Mouse (Mus musculus): ENCODE results near the gene Elmod2.
A peak's percentile ranks its signal among the peaks of the same experiment; 100 is the strongest.
"Not testable (repeated sequence)": the region's sequence is repeated elsewhere in the genome, so short reads cannot be mapped to it uniquely, and the experiment has no call there.

Gene Elmod2

DNA sequence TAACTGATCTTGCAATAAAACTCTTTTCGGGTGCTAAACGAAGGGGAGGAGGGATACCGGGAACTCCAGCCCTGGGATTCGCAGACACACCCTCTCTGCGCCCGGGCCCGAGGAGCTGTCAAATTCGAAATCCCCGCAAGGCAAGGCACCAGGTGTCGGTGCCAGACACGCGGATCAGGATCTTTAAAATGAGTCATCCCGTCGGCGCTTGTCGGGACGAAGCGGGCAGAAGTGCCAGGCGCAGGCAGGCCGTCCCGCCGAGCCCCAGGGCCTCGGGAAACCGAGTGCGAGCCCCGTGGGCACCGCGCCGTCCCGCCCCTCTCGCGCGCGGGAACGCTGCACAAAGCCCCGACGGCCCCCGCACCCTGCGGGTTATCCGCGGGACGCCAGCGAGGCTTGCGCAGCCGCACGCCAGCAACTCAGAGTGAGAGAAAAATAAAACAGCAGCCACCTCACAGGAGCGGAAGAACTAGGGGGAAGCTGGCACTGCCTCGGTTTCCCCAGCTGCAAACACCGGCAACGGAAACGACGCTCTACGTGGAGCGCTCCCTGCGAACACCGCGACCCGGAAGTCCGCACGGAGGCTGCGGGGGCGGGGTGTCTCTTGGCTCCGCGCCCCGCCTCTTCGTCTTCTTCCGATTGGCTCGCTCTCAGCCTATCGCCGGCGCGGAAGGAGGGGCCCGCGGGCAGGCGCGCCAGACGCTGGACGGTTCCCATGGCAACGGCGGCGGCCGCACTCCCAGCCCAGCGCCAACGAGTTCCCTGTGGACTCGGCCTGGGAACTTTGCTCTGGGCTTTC is at the start of gene Elmod2:
Gene Elmod2, minus strand, starts transcription at position 588 of the 799 bp plus-strand sequence.
- peak; percentile 94 for DNase-seq (ENCODE audit: low read depth, low spot score)

- DNase-seq (ENCODE audit: low read depth, low spot score), result no peak
These were observed 48.7 kb upstream of the Elmod2 start for GRCm38 (mm10) chr8:83381016-83381415.

GRCm38 (mm10) chr8:83380141-83380540 is 47.9 kb upstream of the Elmod2 start:
- DNase-seq (ENCODE audit: low read depth, low spot score), result no peak

DNA sequence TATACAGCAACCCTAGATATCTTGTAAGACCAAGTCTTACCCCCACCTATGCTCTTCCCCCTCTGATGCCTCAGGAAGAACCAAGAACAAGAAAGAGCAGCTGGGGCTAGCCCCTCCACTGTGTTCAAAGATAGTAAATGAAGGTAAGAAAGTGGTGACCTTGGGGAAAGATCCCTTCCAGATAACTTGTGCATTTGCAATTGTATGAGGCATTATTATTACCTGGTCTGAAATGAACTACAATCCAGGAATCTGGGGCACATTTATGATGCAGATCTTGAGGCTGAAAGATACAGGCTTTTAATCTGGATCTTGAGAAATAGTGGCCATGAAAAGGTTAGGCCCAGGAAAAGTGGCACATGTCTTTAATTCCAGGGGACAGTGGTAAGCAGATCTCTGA is 44.9 kb upstream of the Elmod2 start:
- DNase-seq (ENCODE audit: low read depth, low spot score), result no peak

GRCm38 (mm10) chr8:83363156-83363769 is 31.0 kb upstream of the Elmod2 start:
- no peak for DNase-seq (ENCODE audit: low read depth, low spot score)

DNA sequence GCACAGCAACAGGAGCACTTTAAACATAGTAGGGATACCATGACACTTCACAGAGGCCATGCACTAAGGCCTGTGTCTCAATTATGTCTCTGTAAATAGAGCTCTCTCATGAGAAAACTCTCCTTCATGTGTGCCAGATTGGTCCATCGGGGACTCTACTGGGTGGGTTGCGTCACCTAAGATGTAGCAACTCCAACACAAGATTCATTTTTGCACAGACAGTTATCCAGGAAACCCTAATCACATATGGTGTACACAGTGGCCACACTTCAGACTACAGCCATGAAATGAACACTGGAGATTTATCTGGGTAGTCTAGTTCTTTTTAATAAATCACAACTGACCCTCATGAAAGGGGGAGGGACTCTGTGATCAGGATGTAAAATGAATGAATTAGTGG is 19.0 kb upstream of the Elmod2 start:
- no peak for DNase-seq (ENCODE audit: low read depth, low spot score)

DNA sequence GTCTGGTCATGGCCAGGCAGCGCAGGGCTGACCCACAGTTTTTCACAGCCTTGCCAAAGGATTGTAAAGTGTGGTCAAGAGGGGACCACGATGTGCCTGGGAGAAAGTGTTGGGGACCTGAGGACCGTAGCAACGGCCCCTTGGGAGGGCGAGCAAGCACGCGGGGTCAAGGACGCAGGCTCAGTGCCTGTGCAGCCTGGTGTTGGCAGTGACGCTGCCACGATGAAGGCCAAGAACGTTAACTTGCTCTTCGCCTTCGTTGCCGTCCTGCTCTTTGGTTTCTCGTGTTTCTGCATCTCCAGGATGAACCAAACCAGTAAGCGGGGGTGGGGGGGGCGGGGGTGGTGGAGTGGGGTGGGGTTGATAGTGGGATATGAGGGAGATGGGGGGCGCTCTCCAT is 16.0 kb upstream of the Elmod2 start, which contains the start of gene Mgat4d:
Gene Mgat4d, plus strand, starts transcription at position 209 of the 400 bp plus-strand sequence.
- no peak for DNase-seq (ENCODE audit: low read depth, low spot score)

DNA sequence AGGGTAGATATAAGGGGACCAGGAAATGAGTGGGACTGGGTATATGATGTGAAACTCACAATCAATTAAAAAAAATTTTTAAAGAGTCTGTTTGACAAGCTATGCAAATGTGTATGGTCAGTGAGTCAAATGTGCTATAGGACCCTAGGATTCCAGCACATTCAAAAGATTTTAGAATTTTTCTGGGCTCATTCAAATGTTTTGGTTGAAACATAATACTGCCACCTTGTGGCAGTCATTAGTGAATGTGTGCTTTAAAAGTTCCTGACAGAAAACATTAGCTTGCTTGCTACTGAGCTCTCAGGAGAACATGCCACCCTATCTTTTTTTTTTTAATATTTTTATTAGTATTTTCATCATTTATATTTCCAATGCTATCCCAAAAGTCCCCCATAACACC is 10.4 kb upstream of the Elmod2 start:
- no peak for DNase-seq (ENCODE audit: low read depth, low spot score)

DNA sequence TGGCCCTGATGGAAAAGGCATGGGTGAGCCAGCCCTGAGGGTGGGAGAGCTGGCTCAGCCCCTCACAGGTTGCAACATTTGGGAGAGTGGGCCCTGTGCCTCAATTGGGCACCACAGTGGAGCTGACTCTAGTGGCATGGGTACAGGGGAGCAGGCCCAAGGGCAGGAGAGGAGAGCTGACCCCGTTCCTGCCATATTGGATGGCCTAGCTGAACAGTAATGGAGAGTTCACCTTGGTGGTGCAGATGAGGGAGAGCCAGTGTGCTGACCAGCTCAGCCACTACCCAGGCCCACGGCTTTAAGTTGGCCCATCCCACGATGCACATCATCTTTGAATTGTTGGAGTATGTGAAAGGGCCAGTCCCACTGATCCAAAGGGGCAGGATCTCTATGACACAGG is 9.8 kb upstream of the Elmod2 start:
- no peak for DNase-seq (ENCODE audit: low read depth, low spot score)

GRCm38 (mm10) chr8:83332864-83333263 is 578 bp upstream of the Elmod2 start:
- DNase-seq (ENCODE audit: low read depth, low spot score), result no peak

GRCm38 (mm10) chr8:83331567-83331898 is 753 bp downstream of the Elmod2 start:
- DNase-seq (ENCODE audit: low read depth, low spot score), result no peak

- no peak for DNase-seq (ENCODE audit: low read depth, low spot score)
These were observed 4.4 kb downstream of the Elmod2 start for GRCm38 (mm10) chr8:83327889-83328288.

- no peak for DNase-seq (ENCODE audit: low read depth, low spot score)
These were observed 9.2 kb downstream of the Elmod2 start for GRCm38 (mm10) chr8:83323056-83323455.

GRCm38 (mm10) chr8:83322374-83322773 is 9.9 kb downstream of the Elmod2 start:
- no peak for DNase-seq (ENCODE audit: low read depth, low spot score)

DNA sequence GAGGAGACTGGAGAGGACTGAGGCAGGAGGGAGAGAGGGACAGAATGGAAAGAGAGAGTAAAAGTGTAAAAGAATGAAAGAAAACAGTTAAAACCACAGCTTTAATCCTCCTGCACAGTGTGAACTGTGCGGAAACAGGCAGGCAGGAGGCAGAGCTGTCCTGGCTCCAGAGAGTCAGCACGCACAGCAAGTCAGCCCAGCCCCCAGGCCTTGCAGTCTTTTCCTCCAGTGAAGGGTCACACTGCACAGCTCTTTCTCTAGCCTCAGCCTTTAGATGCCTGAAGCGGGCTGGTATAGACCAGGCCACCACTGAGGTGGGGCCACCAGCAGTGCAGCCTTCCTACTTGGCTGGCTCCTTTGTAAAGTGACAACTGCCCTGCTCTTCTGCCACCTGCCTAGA is 11.7 kb downstream of the Elmod2 start:
- DNase-seq (ENCODE audit: low read depth, low spot score), result no peak

- no peak for DNase-seq (ENCODE audit: low read depth, low spot score)
These were observed 16.6 kb downstream of the Elmod2 start for GRCm38 (mm10) chr8:83315691-83316090.

- not testable (repeated sequence) for DNase-seq (ENCODE audit: low read depth, low spot score)
These were observed 17.2 kb downstream of the Elmod2 start for GRCm38 (mm10) chr8:83315084-83315483.

- no peak for DNase-seq (ENCODE audit: low read depth, low spot score)
These were observed 22.4 kb downstream of the Elmod2 start for GRCm38 (mm10) chr8:83309836-83310235.

- no peak for DNase-seq (ENCODE audit: low read depth, low spot score)
These were observed 27.3 kb downstream of the Elmod2 start for GRCm38 (mm10) chr8:83304946-83305345.

DNA sequence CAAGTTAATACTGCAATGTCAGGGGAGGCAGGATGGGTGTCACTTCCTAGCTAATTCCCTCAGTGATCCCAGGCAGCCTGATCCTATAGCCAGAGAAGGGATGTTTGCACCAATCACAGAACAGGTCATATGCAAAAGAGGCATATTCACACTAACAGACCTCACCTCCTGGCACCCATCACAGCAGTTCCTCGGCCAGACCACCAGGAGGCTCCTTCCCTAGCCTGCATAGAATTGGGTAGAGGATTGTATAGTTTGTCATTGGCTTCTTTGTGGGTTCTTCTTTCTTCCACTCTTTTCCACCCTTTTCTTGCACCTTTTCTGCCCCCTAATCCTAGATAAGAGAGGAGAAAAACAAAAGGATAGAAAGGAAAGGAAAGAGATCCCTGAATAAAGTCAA is 32.2 kb downstream of the Elmod2 start:
- no peak for DNase-seq (ENCODE audit: low read depth, low spot score)

GRCm38 (mm10) chr8:83297375-83297774 is 34.9 kb downstream of the Elmod2 start:
- no peak for DNase-seq (ENCODE audit: low read depth, low spot score)

DNA sequence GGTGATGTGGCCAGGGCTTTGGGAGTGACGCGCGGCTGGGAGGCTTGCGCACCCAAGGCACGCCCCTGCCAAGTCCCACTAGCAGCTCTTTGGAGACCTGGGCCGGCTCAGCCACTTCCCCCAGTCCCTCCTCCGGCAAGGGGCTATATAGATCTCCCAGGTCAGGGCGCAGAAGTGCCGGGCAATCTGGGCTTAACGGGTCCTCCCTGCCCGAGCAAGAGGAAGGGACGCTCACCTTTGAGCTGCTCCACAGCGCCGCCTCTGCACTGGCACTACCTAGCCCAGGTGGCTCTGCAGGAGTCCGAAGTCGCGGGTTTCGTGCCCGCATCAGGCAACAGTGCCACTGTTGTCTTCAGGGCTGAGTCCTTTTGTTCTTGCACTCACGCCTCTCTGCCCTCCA is 42.1 kb downstream of the Elmod2 start, which contains the start of gene Ucp1:
Gene Ucp1, plus strand, starts transcription at position 177 of the 400 bp plus-strand sequence.
- peak; percentile 9 for DNase-seq (ENCODE audit: low read depth, low spot score)

GRCm38 (mm10) chr8:83285391-83285790 is 46.9 kb downstream of the Elmod2 start:
- no peak for DNase-seq (ENCODE audit: low read depth, low spot score)
